In genomic region chr19:24861612-24862451, GRCm38 (mm10) we compare ENCODE assay signal across 9 mouse cellular contexts. TPM values are rescaled to one million over a fixed set of nuclear protein-coding genes. Genes with fewer than 3 reads are reported as not detected.
DNase-seq lines count a peak whose midpoint lies in the region; ATAC-seq and TF ChIP-seq lines count a peak whose summit lies in the region.
"Had no signal": no experiment of that assay in that cellular context is flagged by ENCODE, and none has a peak within 500 bp of the region (broad histone marks: within the 10 kb centered on the region; RNA-seq: fewer than 3 reads in every experiment).

Gene Pgm5, minus strand, starts transcription at chr19:24861855.

- no peak for TF ChIP-seq POLR2A in ES-Bruce4 (IDR thresholded peaks at IDR 0.05; ENCODE audit: insufficient read depth, low read length)

- peak within 1 kb of the TSS; percentile 55 for H3K4me3 ChIP-seq in ES-Bruce4 (ENCODE audit: low read depth, low read length)
- peak within 1 kb of the TSS; percentile 61 for H3K4me3 ChIP-seq in brown adipose tissue, adult 24 weeks (ENCODE audit: insufficient read depth, low read depth, low read length)
- peak within 1 kb of the TSS; percentile 69 for H3K4me3 ChIP-seq in intestine, embryonic 16.5 days (ENCODE audit: low read length)
- H3K4me3 ChIP-seq in lung, embryonic 14.5 days (ENCODE audit: low read depth, low read length) = peak within 1 kb of the TSS; percentile 57
- H3K4me3 ChIP-seq in stomach, embryonic 14.5 days (ENCODE audit: low read depth, low read length) = peak within 1 kb of the TSS; percentile 68

- peak within 1 kb of the TSS; percentile 16; the same call in 1 of the 2 replicates for H3K9ac ChIP-seq in ES-Bruce4 (ENCODE audit: low read depth, poor library complexity, severe bottlenecking)
- peak within 1 kb of the TSS; percentile 77 for H3K9ac ChIP-seq in intestine, embryonic 16.5 days (ENCODE audit: low read depth, low read length)
- H3K9ac ChIP-seq in lung, embryonic 14.5 days = peak within 1 kb of the TSS; percentile 55
- H3K9ac ChIP-seq in stomach, embryonic 14.5 days (replicated peaks; ENCODE audit: low read depth, low read length) = peak within 1 kb of the TSS; percentile 71

- H3K4me1 ChIP-seq in ES-Bruce4 (ENCODE audit: control insufficient read depth, insufficient read depth, low read length) = no peaks in the 10 kb centered on the region
- peaks cover 2% of the 10 kb centered on the region; the same call in 1 of the 2 replicates for H3K4me1 ChIP-seq in brown adipose tissue, adult 24 weeks (ENCODE audit: control insufficient read depth, insufficient read depth, insufficient read length, low read length)
- H3K4me1 ChIP-seq in intestine, embryonic 16.5 days (ENCODE audit: control insufficient read depth, insufficient read depth, low read length) = peaks cover 3% of the 10 kb centered on the region
- H3K4me1 ChIP-seq in lung, embryonic 14.5 days (ENCODE audit: insufficient read depth) = peaks cover 10% of the 10 kb centered on the region; the same call in 1 of the 2 replicates
- peaks cover 14% of the 10 kb centered on the region for H3K4me1 ChIP-seq in stomach, embryonic 14.5 days (ENCODE audit: control insufficient read depth, insufficient read depth, low read length)

- WGBS in intestine, embryonic 16.5 days = under 1% methylated on average over 39 of the region's 39 CpGs
- 1% methylated on average over 38 of the region's 39 CpGs for WGBS in lung, embryonic 14.5 days
- WGBS in stomach, embryonic 14.5 days = under 1% methylated on average over 34 of the region's 39 CpGs

- peak within 1 kb of the TSS; percentile 77 for H3K4me2 ChIP-seq in intestine, embryonic 16.5 days (ENCODE audit: low read depth, low read length)
- H3K4me2 ChIP-seq in lung, embryonic 14.5 days = peak within 1 kb of the TSS; percentile 76
- H3K4me2 ChIP-seq in stomach, embryonic 14.5 days (replicated peaks; ENCODE audit: low read depth, low read length) = peak within 1 kb of the TSS; percentile 60

- no peak for DNase-seq in gonadal fat pad, adult 2 months (ENCODE audit: low read depth)
- DNase-seq in lung, embryonic 14.5 days = peak; percentile 73
- no peak for DNase-seq in layer of hippocampus, postnatal 25 days (ENCODE audit: extremely low spot score in 1 of 2, low spot score in 1 of 2)
- DNase-seq in spleen, postnatal 10 days (ENCODE audit: low spot score in 2 of 2) = no peak

- H3K36me3 ChIP-seq in ES-Bruce4 (ENCODE audit: control insufficient read depth, insufficient read depth, low read length, poor library complexity, severe bottlenecking) = no peaks in the 10 kb centered on the region
- H3K36me3 ChIP-seq in intestine, embryonic 16.5 days (ENCODE audit: control insufficient read depth, insufficient read depth, low read length) = no peaks in the 10 kb centered on the region
- no peaks in the 10 kb centered on the region for H3K36me3 ChIP-seq in lung, embryonic 14.5 days (ENCODE audit: insufficient read depth)
- H3K36me3 ChIP-seq in stomach, embryonic 14.5 days (ENCODE audit: control insufficient read depth, insufficient read depth, low read length) = no peaks in the 10 kb centered on the region

- TF ChIP-seq EP300 in ES-Bruce4 (IDR thresholded peaks at IDR 0.05; ENCODE audit: insufficient read depth, low read depth, low read length) = no peak

- H3K27ac ChIP-seq in ES-Bruce4 (ENCODE audit: insufficient read depth, low read length) = no peak within 1 kb of the TSS
- no peak within 1 kb of the TSS for H3K27ac ChIP-seq in brown adipose tissue, adult 24 weeks (replicated peaks; ENCODE audit: low read depth, low read length)
- H3K27ac ChIP-seq in intestine, embryonic 16.5 days (ENCODE audit: low read length) = peak within 1 kb of the TSS; percentile 48
- H3K27ac ChIP-seq in lung, embryonic 14.5 days (ENCODE audit: low read depth) = peak within 1 kb of the TSS; percentile 36; the same call in 1 of the 2 replicates
- peak within 1 kb of the TSS; percentile 80 for H3K27ac ChIP-seq in stomach, embryonic 14.5 days (ENCODE audit: low read length)

- no peaks in the 10 kb centered on the region for H3K9me3 ChIP-seq in ES-Bruce4 (replicated peaks; ENCODE audit: control insufficient read depth, insufficient read depth, low read length, poor library complexity, severe bottlenecking)
- no peaks in the 10 kb centered on the region for H3K9me3 ChIP-seq in intestine, embryonic 16.5 days (ENCODE audit: control insufficient read depth, low read length)
- H3K9me3 ChIP-seq in lung, embryonic 14.5 days (ENCODE audit: low read depth, low read length) = no peaks in the 10 kb centered on the region
- no peaks in the 10 kb centered on the region for H3K9me3 ChIP-seq in stomach, embryonic 14.5 days (ENCODE audit: control insufficient read depth, low read depth, low read length)

- no peak for TF ChIP-seq CTCF in ES-Bruce4 (IDR thresholded peaks at IDR 0.05; ENCODE audit: low read depth, low read length)
- TF ChIP-seq CTCF in lung, embryonic 14.5 days (IDR thresholded peaks at IDR 0.05; ENCODE audit: low read depth) = peak; percentile 49

- ATAC-seq in intestine, embryonic 16.5 days = peak; percentile 88
- ATAC-seq in lung, embryonic 14.5 days (ENCODE audit: insufficient read depth) = peak; percentile 84
- peak; percentile 81 for ATAC-seq in stomach, embryonic 14.5 days (ENCODE audit: insufficient number of reproducible peaks, insufficient read depth, low FRiP score, low read depth)

- peaks cover 10% of the 10 kb centered on the region; the same call in 1 of the 2 replicates for H3K27me3 ChIP-seq in ES-Bruce4 (ENCODE audit: control insufficient read depth, insufficient read depth, low read length, poor library complexity, severe bottlenecking)
- peaks cover 2% of the 10 kb centered on the region; the same call in 1 of the 2 replicates for H3K27me3 ChIP-seq in intestine, embryonic 16.5 days (replicated peaks; ENCODE audit: control insufficient read depth, insufficient read depth, low read length)
- H3K27me3 ChIP-seq in lung, embryonic 14.5 days (ENCODE audit: insufficient read depth, low read length) = 0 out of 2 replicates have a peak, but pooled peaks cover 5% of the 10 kb centered on the region
- H3K27me3 ChIP-seq in stomach, embryonic 14.5 days (ENCODE audit: control insufficient read depth, insufficient read depth, low read length) = no peaks in the 10 kb centered on the region

RNA-seq across cellular contexts. Expression of gene Pgm5, which starts in this region (rescaled TPM):
- polyA plus RNA-seq in ES-Bruce4 (2011; ENCODE audit: insufficient read depth, insufficient read length, low read depth, missing spikeins) = 0.18 and 0.59 TPM in 2 replicates
- 1.6 and 1.9 TPM in 2 replicates for polyA plus RNA-seq in brown adipose tissue, adult 24 weeks (2012; ENCODE audit: insufficient read depth, insufficient read length, missing spikeins)
- polyA plus RNA-seq in gonadal fat pad, adult 2 months (2012; rRNA removed) = 41.4 and 45.2 TPM in 2 replicates
- polyA plus RNA-seq in intestine, embryonic 16.5 days (2015; fragmentation: Nextera tagmentation; extraction: Ambion mirVana) = 3.0 and 4.8 TPM in 2 replicates
- polyA plus RNA-seq in lung, embryonic 14.5 days (2014; fragmentation: Nextera tagmentation; extraction: Ambion mirVana) = 2.7 and 2.9 TPM in 2 replicates
- 16.8 and 20.3 TPM in 2 replicates for polyA plus RNA-seq in stomach, embryonic 14.5 days (2014; fragmentation: Nextera tagmentation; extraction: Ambion mirVana)
- total RNA-seq in layer of hippocampus, postnatal 25 days (2021) = 1 to 10 TPM; 3.2 to 3.6 TPM
- total RNA-seq: neutrophil, adult 5-6 weeks had no signal

Comparison
In these comparisons a context has a peak if more than half of its experiments do, and no peak if none do; other contexts are left out.
1. H3K27ac ChIP-seq: peak in intestine, embryonic 16.5 days (single experiment), lung, embryonic 14.5 days (single experiment) and stomach, embryonic 14.5 days (single experiment); none in ES-Bruce4 (single experiment) and brown adipose tissue, adult 24 weeks (single experiment).
2. H3K9ac ChIP-seq: peak in every context shown above with its lines; median percentile 77 in intestine, embryonic 16.5 days; 71 in stomach, embryonic 14.5 days; 55 in lung, embryonic 14.5 days; 16 in ES-Bruce4.
3. Peak in every context shown above with its lines, with median percentiles within 50 percentile points of each other: H3K4me3 ChIP-seq, ATAC-seq and H3K4me2 ChIP-seq.